Mouse (Mus musculus): ENCODE results near the gene Cntnap2.

GRCm38 (mm10) chr6:45345396-45345795 lies 286.2 kb downstream of the Cntnap2 start:
- TF ChIP-seq SRF (IDR thresholded peaks at IDR 0.05; ENCODE audit: control insufficient read depth, insufficient read length, low read depth) (no peak), POLR2AphosphoS2 (IDR thresholded peaks at IDR 0.05; ENCODE audit: insufficient read length, low read depth) (no peak), REST (IDR thresholded peaks at IDR 0.05; ENCODE audit: insufficient read depth, insufficient read length) (no peak), POLR2A (IDR thresholded peaks at IDR 0.05; ENCODE audit: insufficient read length, low read depth) (no peak), TCF12 (IDR thresholded peaks at IDR 0.05; ENCODE audit: insufficient read depth, poor library complexity, severe bottlenecking) (no peak)
